Mouse (Mus musculus): Measurements from ENCODE around the gene Cdc16.

The Cdc16 gene

GRCm38 (mm10) chr8:13799566-13799965 lies 42.1 kb downstream of the Cdc16 start:
- no peak for DNase-seq (ENCODE audit: low spot score in 2 of 2)

- DNase-seq (ENCODE audit: low spot score in 2 of 2): no peak
Measured at GRCm38 (mm10) chr8:13828598-13829172, 71.2 kb downstream of the Cdc16 start.
